8 mouse cellular contexts compared by ENCODE assay signal in the genomic region with DNA sequence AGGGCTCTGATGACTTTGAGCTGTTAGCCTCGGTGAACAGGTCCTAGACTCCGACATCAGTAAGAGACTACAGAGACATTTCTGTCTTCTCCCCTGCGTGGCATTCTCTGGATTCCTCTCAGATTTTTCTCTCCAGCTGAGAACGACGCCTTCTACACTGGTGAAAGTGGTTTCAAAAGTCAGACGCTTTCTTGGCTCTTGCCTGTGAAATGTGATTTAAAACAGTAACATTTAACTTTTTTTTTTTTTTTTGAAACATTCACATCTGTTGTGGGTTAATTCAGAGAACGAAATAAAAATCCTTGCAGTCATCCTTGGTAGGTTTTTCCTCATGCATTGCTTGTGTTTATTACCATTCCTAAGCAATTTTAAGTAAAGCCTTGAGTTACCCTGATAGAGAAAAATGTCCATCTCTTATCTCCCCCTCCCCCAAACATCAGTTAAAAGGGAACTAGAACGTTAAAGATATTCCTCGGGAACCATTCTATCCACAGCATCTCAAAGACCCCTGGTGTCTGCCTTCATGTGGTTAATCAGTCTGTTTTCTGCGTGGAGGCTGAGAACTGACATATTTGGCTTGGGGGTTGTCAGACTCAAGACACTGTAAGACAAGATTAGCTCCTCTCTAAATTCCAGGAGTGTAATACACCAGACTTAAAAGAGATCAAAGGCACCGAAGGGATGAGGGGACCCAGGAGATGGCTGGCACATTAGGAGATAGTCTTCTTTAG. TPM values are rescaled to one million over a fixed set of nuclear protein-coding genes. Genes with fewer than 3 reads are reported as not detected.
A peak's percentile ranks its signal among the peaks of the same experiment; 100 is the strongest.
DNase-seq lines count a peak whose midpoint lies in the region; ATAC-seq and TF ChIP-seq lines count a peak whose summit lies in the region.

No protein-coding gene starts in this region.

- intact Hi-C loops in heart, postnatal 25 days (cut with DNase I) = loop anchor here (5.0 kb wide), 1 partner anchor 56 kb away; a partner anchor contains a TSS

- WGBS in heart, embryonic 15.5 days = 6% methylated on average over 11 of the region's 11 CpGs
- 17% methylated on average over 11 of the region's 11 CpGs for WGBS in hindbrain, embryonic 12.5 days
- 15% methylated on average over 11 of the region's 11 CpGs for WGBS in midbrain, embryonic 14.5 days

- no peaks in the 10 kb centered on the region for H3K27me3 ChIP-seq in heart, embryonic 15.5 days
- H3K27me3 ChIP-seq in hindbrain, embryonic 12.5 days = no peaks in the 10 kb centered on the region; the same call in 1 of the 2 replicates
- H3K27me3 ChIP-seq in midbrain, embryonic 14.5 days (ENCODE audit: control insufficient read depth, insufficient read depth, low read length) = no peaks in the 10 kb centered on the region

- peak overlapping the region; percentile 34; the same call in 1 of the 2 replicates for H3K9ac ChIP-seq in heart, embryonic 15.5 days
- H3K9ac ChIP-seq in hindbrain, embryonic 12.5 days = no peak overlapping the region
- peak overlapping the region; percentile 31; the same call in 1 of the 2 replicates for H3K9ac ChIP-seq in midbrain, embryonic 14.5 days (replicated peaks; ENCODE audit: low read length)

- H3K36me3 ChIP-seq in heart, embryonic 15.5 days = no peaks in the 10 kb centered on the region
- no peaks in the 10 kb centered on the region for H3K36me3 ChIP-seq in hindbrain, embryonic 12.5 days
- no peaks in the 10 kb centered on the region for H3K36me3 ChIP-seq in midbrain, embryonic 14.5 days (ENCODE audit: control insufficient read depth, insufficient read depth, low read length)

- no peak for TF ChIP-seq POLR2A in bone marrow macrophage, adult 2 months (IDR thresholded peaks at IDR 0.05; ENCODE audit: borderline replicate concordance, low read depth, low read length)

- no peak for ATAC-seq in heart, embryonic 15.5 days (replicated peaks; ENCODE audit: insufficient number of reproducible peaks, insufficient read depth, low FRiP score, low read depth)
- no peak for ATAC-seq in hindbrain, embryonic 12.5 days (ENCODE audit: low FRiP score)
- no peak for ATAC-seq in midbrain, embryonic 14.5 days (ENCODE audit: low FRiP score, low TSS enrichment)
- no peak for ATAC-seq in activated CD4-positive, CD25-positive, alpha-beta regulatory T cell, adult 4 months

- H3K4me1 ChIP-seq in heart, embryonic 15.5 days (replicated peaks) = peaks cover 58% of the 10 kb centered on the region
- peaks cover 58% of the 10 kb centered on the region for H3K4me1 ChIP-seq in bone marrow macrophage, adult 2 months (ENCODE audit: control insufficient read depth, insufficient read depth, low read length)
- H3K4me1 ChIP-seq in hindbrain, embryonic 12.5 days = peaks cover 15% of the 10 kb centered on the region
- H3K4me1 ChIP-seq in midbrain, embryonic 14.5 days (ENCODE audit: control insufficient read depth, insufficient read depth, low read length) = peaks cover 10% of the 10 kb centered on the region; the same call in 1 of the 2 replicates

- no peaks in the 10 kb centered on the region for H3K9me3 ChIP-seq in heart, embryonic 15.5 days (replicated peaks)
- H3K9me3 ChIP-seq in hindbrain, embryonic 12.5 days (replicated peaks) = no peaks in the 10 kb centered on the region
- H3K9me3 ChIP-seq in midbrain, embryonic 14.5 days (ENCODE audit: control insufficient read depth, low read length) = no peaks in the 10 kb centered on the region

- peak overlapping the region; percentile 52 for H3K4me3 ChIP-seq in heart, embryonic 15.5 days
- peak overlapping the region; percentile 42 for H3K4me3 ChIP-seq in bone marrow macrophage, adult 2 months (ENCODE audit: insufficient read depth, low read length)
- H3K4me3 ChIP-seq in hindbrain, embryonic 12.5 days = peak overlapping the region; percentile 39
- H3K4me3 ChIP-seq in midbrain, embryonic 14.5 days (replicated peaks; ENCODE audit: low read depth, low read length) = peak overlapping the region; percentile 39

- DNase-seq in heart, postnatal 25 days (ENCODE audit: low spot score) = no peak
- peak; percentile 15 for DNase-seq in midbrain, embryonic 14.5 days
- DNase-seq in MN1 (ENCODE audit: low spot score) = no peak
- DNase-seq in thymus, postnatal 10 days (ENCODE audit: low spot score in 2 of 2) = no peak

- H3K27ac ChIP-seq in heart, embryonic 15.5 days = peak overlapping the region; percentile 89
- peak overlapping the region; percentile 59 for H3K27ac ChIP-seq in bone marrow macrophage, adult 2 months (ENCODE audit: insufficient read depth, low read depth, low read length)
- peak overlapping the region; percentile 40; the same call in 1 of the 2 replicates for H3K27ac ChIP-seq in hindbrain, embryonic 12.5 days
- peak overlapping the region; percentile 46 for H3K27ac ChIP-seq in midbrain, embryonic 14.5 days (replicated peaks; ENCODE audit: low read depth, low read length)

- H3K4me2 ChIP-seq in heart, embryonic 15.5 days = peak overlapping the region; percentile 68
- H3K4me2 ChIP-seq in hindbrain, embryonic 12.5 days (replicated peaks) = peak overlapping the region; percentile 63
- H3K4me2 ChIP-seq in midbrain, embryonic 14.5 days (ENCODE audit: low read length) = peak overlapping the region; percentile 73

- TF ChIP-seq CTCF in bone marrow macrophage, adult 2 months (IDR thresholded peaks at IDR 0.05; ENCODE audit: low read depth, low read length) = 0 out of 2 replicates have a peak, but pooled peaks have one; percentile 30

RNA-seq across cellular contexts. Expression of a gene that starts 57.6 kb away (rescaled TPM):
- 6.1 and 7.5 TPM in 2 replicates for polyA plus RNA-seq in heart, embryonic 15.5 days (2015; fragmentation: Nextera tagmentation; extraction: Ambion mirVana)
- total RNA-seq in heart, postnatal 25 days (2021) = 10 to 100 TPM; 56.1 to 63.6 TPM
- polyA plus RNA-seq in bone marrow macrophage, adult 2 months (2012; ENCODE audit: insufficient read depth, insufficient read length, missing spikeins) = 24.4 and 28.6 TPM in 2 replicates
- 7.7 and 8.3 TPM in 2 replicates for polyA plus RNA-seq in hindbrain, embryonic 12.5 days (2016; fragmentation: Nextera tagmentation; extraction: Ambion mirVana)
- polyA plus RNA-seq in midbrain, embryonic 14.5 days (2014; fragmentation: Nextera tagmentation; extraction: Ambion mirVana) = 1.8 and 1.9 TPM in 2 replicates
- 10 to 100 TPM; 29.8 to 38.2 TPM for polyA plus RNA-seq in activated CD4-positive, CD25-positive, alpha-beta regulatory T cell, adult 4 months (2017; shearing (Covaris generic))
